Mouse (Mus musculus): ENCODE results near the gene Surf4. TPM values are rescaled to one million over a fixed set of nuclear protein-coding genes. Genes with fewer than 3 reads are reported as not detected.
"Not testable (repeated sequence)": the region's sequence is repeated elsewhere in the genome, so short reads cannot be mapped to it uniquely, and the experiment has no call there.

Surf4 gene
- polyA plus RNA-seq, 1 experiment from 2014 or later: 155 TPM

GRCm38 (mm10) chr2:26907109-26907508, 26.6 kb downstream of the Surf4 start:
- DNase-seq (ENCODE audit: low spot score): peak; percentile 44
- no peaks in the 10 kb centered on the region for H3K27me3 ChIP-seq (ENCODE audit: insufficient read depth, poor library complexity, severe bottlenecking)
- H3K4me3 ChIP-seq: no peak overlapping the region
- WGBS: 75% methylated on average over 4 of the region's 4 CpGs
- H3K4me1 ChIP-seq (replicated peaks): peaks cover 51% of the 10 kb centered on the region
- H3K27ac ChIP-seq: no peak overlapping the region
- peaks cover 61% of the 10 kb centered on the region for H3K36me3 ChIP-seq
- no peaks in the 10 kb centered on the region for H3K9me3 ChIP-seq

- Histone ChIP-seq H3K4me3 (no peak overlapping the region), H3K27ac (no peak overlapping the region), H3K9me3 (no peaks in the 10 kb centered on the region), H3K27me3 (ENCODE audit: insufficient read depth, poor library complexity, severe bottlenecking) (no peaks in the 10 kb centered on the region), H3K36me3 (peaks cover 54% of the 10 kb centered on the region), H3K4me1 (replicated peaks) (peaks cover 51% of the 10 kb centered on the region)
- WGBS: 93% methylated on average over 3 of the region's 3 CpGs
- no peak for DNase-seq (ENCODE audit: low spot score)
These were observed 27.3 kb downstream of the Surf4 start for GRCm38 (mm10) chr2:26906431-26906830.

- peaks cover 51% of the 10 kb centered on the region for H3K36me3 ChIP-seq
- 93% methylated on average over 2 of the region's 2 CpGs for WGBS
- H3K27me3 ChIP-seq (ENCODE audit: insufficient read depth, poor library complexity, severe bottlenecking): no peaks in the 10 kb centered on the region
- no peak overlapping the region for H3K27ac ChIP-seq
- no peak for DNase-seq (ENCODE audit: low spot score)
- 0 out of 2 replicates have a peak overlapping the region, but pooled peaks have one; percentile 13 for H3K4me3 ChIP-seq
- no peaks in the 10 kb centered on the region for H3K9me3 ChIP-seq
- H3K4me1 ChIP-seq (replicated peaks): peaks cover 55% of the 10 kb centered on the region
These were observed 27.8 kb downstream of the Surf4 start for GRCm38 (mm10) chr2:26905936-26906335.

GRCm38 (mm10) chr2:26903311-26903710, 30.4 kb downstream of the Surf4 start:
- no peaks in the 10 kb centered on the region for H3K27me3 ChIP-seq (ENCODE audit: insufficient read depth, poor library complexity, severe bottlenecking)
- DNase-seq (ENCODE audit: low spot score): no peak
- peaks cover 39% of the 10 kb centered on the region for H3K4me1 ChIP-seq (replicated peaks)
- peak overlapping the region; percentile 90 for H3K27ac ChIP-seq
- WGBS: 13% methylated on average over 7 of the region's 7 CpGs
- H3K4me3 ChIP-seq: peak overlapping the region; percentile 87
- H3K9me3 ChIP-seq: no peaks in the 10 kb centered on the region
- H3K36me3 ChIP-seq: peaks cover 65% of the 10 kb centered on the region

- DNase-seq (ENCODE audit: low spot score): peak; percentile 97
- no peaks in the 10 kb centered on the region for H3K9me3 ChIP-seq
- H3K4me3 ChIP-seq: peak within 1 kb of the TSS; percentile 87
- H3K27ac ChIP-seq: peak within 1 kb of the TSS; percentile 90
- no peaks in the 10 kb centered on the region for H3K27me3 ChIP-seq (ENCODE audit: insufficient read depth, poor library complexity, severe bottlenecking)
- H3K36me3 ChIP-seq: peaks cover 65% of the 10 kb centered on the region
- WGBS: under 1% methylated on average over 41 of the region's 41 CpGs
- H3K4me1 ChIP-seq (replicated peaks): peaks cover 32% of the 10 kb centered on the region
These were observed 31.1 kb downstream of the Surf4 start, which contains the start of gene Surf6 for GRCm38 (mm10) chr2:26902467-26903220. Gene Surf6 (minus strand): TSS chr2:26902879.

GRCm38 (mm10) chr2:26901834-26902400, 31.8 kb downstream of the Surf4 start:
- no peaks in the 10 kb centered on the region for H3K9me3 ChIP-seq
- peak overlapping the region; percentile 90 for H3K27ac ChIP-seq
- H3K4me3 ChIP-seq: peak overlapping the region; percentile 87
- H3K36me3 ChIP-seq: peaks cover 65% of the 10 kb centered on the region
- H3K4me1 ChIP-seq (replicated peaks): peaks cover 27% of the 10 kb centered on the region
- no peaks in the 10 kb centered on the region for H3K27me3 ChIP-seq (ENCODE audit: insufficient read depth, poor library complexity, severe bottlenecking)
- 16% methylated on average over 7 of the region's 7 CpGs for WGBS
- DNase-seq (ENCODE audit: low spot score): no peak

GRCm38 (mm10) chr2:26900731-26901130, 33.0 kb downstream of the Surf4 start:
- DNase-seq (ENCODE audit: low spot score): no peak
- Histone ChIP-seq H3K9me3 (no peaks in the 10 kb centered on the region), H3K36me3 (peaks cover 65% of the 10 kb centered on the region), H3K27me3 (ENCODE audit: insufficient read depth, poor library complexity, severe bottlenecking) (no peaks in the 10 kb centered on the region), H3K4me1 (replicated peaks) (peaks cover 27% of the 10 kb centered on the region), H3K4me3 (no peak overlapping the region), H3K27ac (no peak overlapping the region)
- WGBS: 83% methylated on average over 1 of the region's 1 CpGs

GRCm38 (mm10) chr2:26895898-26896297, 37.8 kb downstream of the Surf4 start:
- DNase-seq (ENCODE audit: low spot score): no peak
- Histone ChIP-seq H3K36me3 (peaks cover 95% of the 10 kb centered on the region), H3K27me3 (ENCODE audit: insufficient read depth, poor library complexity, severe bottlenecking) (no peaks in the 10 kb centered on the region), H3K27ac (no peak overlapping the region), H3K9me3 (no peaks in the 10 kb centered on the region), H3K4me3 (no peak overlapping the region), H3K4me1 (replicated peaks) (no peaks in the 10 kb centered on the region; the same call in 1 of the 2 replicates)
- WGBS: 92% methylated on average over 4 of the region's 4 CpGs

GRCm38 (mm10) chr2:26886170-26886569, 47.6 kb downstream of the Surf4 start:
- 64% methylated on average over 4 of the region's 4 CpGs for WGBS
- H3K9me3 ChIP-seq: peaks cover 12% of the 10 kb centered on the region
- not testable (repeated sequence) for DNase-seq (ENCODE audit: low spot score); H3K27ac ChIP-seq; H3K27me3 ChIP-seq (ENCODE audit: insufficient read depth, poor library complexity, severe bottlenecking); H3K4me3 ChIP-seq; H3K4me1 ChIP-seq (replicated peaks)
- H3K36me3 ChIP-seq: peaks cover 43% of the 10 kb centered on the region

- WGBS: 78% methylated on average over 2 of the region's 2 CpGs
- H3K9me3 ChIP-seq: peaks cover 12% of the 10 kb centered on the region
- not testable (repeated sequence) for H3K4me1 ChIP-seq (replicated peaks); H3K4me3 ChIP-seq; H3K27ac ChIP-seq; H3K27me3 ChIP-seq (ENCODE audit: insufficient read depth, poor library complexity, severe bottlenecking); DNase-seq (ENCODE audit: low spot score)
- H3K36me3 ChIP-seq: peaks cover 37% of the 10 kb centered on the region
These were observed 48.2 kb downstream of the Surf4 start for GRCm38 (mm10) chr2:26885541-26885940.

- DNase-seq (ENCODE audit: low spot score): no peak
- Histone ChIP-seq H3K27ac (no peak overlapping the region), H3K36me3 (no peaks in the 10 kb centered on the region), H3K4me1 (replicated peaks) (no peaks in the 10 kb centered on the region), H3K27me3 (ENCODE audit: insufficient read depth, poor library complexity, severe bottlenecking) (no peaks in the 10 kb centered on the region), H3K9me3 (peaks cover 8% of the 10 kb centered on the region), H3K4me3 (no peak overlapping the region)
These were observed 55.2 kb downstream of the Surf4 start for GRCm38 (mm10) chr2:26878571-26878970.

GRCm38 (mm10) chr2:26870666-26871065, 63.1 kb downstream of the Surf4 start:
- WGBS: 66% methylated on average over 6 of the region's 6 CpGs
- H3K27me3 ChIP-seq (ENCODE audit: insufficient read depth, poor library complexity, severe bottlenecking): 0 out of 2 replicates have a peak, but pooled peaks cover 3% of the 10 kb centered on the region
- H3K4me3 ChIP-seq: no peak overlapping the region
- H3K9me3 ChIP-seq: no peaks in the 10 kb centered on the region
- no peaks in the 10 kb centered on the region for H3K36me3 ChIP-seq
- H3K27ac ChIP-seq: no peak overlapping the region
- no peak for DNase-seq (ENCODE audit: low spot score)
- no peaks in the 10 kb centered on the region for H3K4me1 ChIP-seq (replicated peaks)
